Mouse (Mus musculus) forebrain, embryonic 10.5 days (tissue): ENCODE results near the gene Slc6a12. TPM values are rescaled to one million over a fixed set of nuclear protein-coding genes. Genes with fewer than 3 reads are reported as not detected.
"Not testable (repeated sequence)": the region's sequence is repeated elsewhere in the genome, so short reads cannot be mapped to it uniquely, and the experiment has no call there.

Source experiments
- DNase-seq: peaks from one replicate; pipeline ENCODE4 v3.0.0-alpha.2; 2017; ENCODE audit warnings: low spot score; ENCODE audit errors: extremely low spot score
- H3K27ac ChIP-seq: fragments of 300-500 bp; sonication (generic); 2 replicates; pipeline ENCODE4 v1.5.1; 2016; ENCODE audit warnings: mild to moderate bottlenecking
- H3K27me3 ChIP-seq: fragments of 300-500 bp; sonication (generic); 2 replicates; pipeline ENCODE4 v1.6.1; 2016; ENCODE audit warnings: mild to moderate bottlenecking; ENCODE audit not compliant: poor library complexity, severe bottlenecking
- H3K36me3 ChIP-seq: fragments of 300-500 bp; sonication (generic); replicated peaks from 2 replicates; pipeline ENCODE4 v1.6.1; 2016; ENCODE audit warnings: mild to moderate bottlenecking, moderate library complexity
- H3K4me1 ChIP-seq: fragments of 300-500 bp; sonication (generic); 2 replicates; pipeline ENCODE4 v1.6.1; 2016
- H3K4me3 ChIP-seq: fragments of 300-500 bp; sonication (generic); 2 replicates; pipeline ENCODE4 v1.5.1; 2016; ENCODE audit warnings: mild to moderate bottlenecking, moderate library complexity
- H3K9me3 ChIP-seq: fragments of 300-500 bp; sonication (generic); 2 replicates; pipeline ENCODE4 v1.6.1; 2016; ENCODE audit warnings: mild to moderate bottlenecking, moderate library complexity
- WGBS: fragments of 180-500 bp; shearing (Covaris S2); methylation state at CpG from one replicate; pipeline ENCODE4 v1.1.7; 2016; 5-methylcytosine and 5-hydroxymethylcytosine counted together
- polyA plus RNA-seq: library from polyadenylated mRNA; unstranded; fragments of >200 nt; fragmentation: Nextera tagmentation; extraction: Ambion mirVana; gene quantifications from 2 replicates; pipeline ENCODE4 v1.2.1, GENCODE M21; 2016

Slc6a12 gene
- polyA plus RNA-seq, 1 experiment from 2014 or later, result 0.19 TPM

DNA sequence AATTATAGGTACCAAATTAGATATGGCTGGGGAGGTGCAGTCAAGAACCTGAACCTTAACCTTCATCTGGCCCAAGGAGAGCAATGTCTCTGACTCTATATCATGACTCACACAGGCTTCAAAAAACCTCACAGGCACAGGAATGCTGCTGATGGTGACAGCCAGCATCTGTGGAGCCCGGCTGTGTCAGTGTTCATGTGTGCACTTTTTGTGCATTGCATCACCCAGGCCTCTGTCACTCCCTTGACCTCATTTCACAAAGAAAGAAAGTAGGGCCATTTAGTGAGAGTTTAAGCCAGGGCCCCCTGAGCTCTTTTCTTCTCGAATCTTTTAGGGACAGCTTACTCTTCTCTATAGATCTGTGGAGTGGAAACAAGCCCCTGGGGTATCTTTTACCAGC lies 9.4 kb downstream of the Slc6a12 start:
- Histone ChIP-seq H3K27ac (no peak overlapping the region), H3K9me3 (no peaks in the 10 kb centered on the region), H3K4me1 (peaks cover 15% of the 10 kb centered on the region), H3K4me3 (no peak overlapping the region), H3K36me3 (no peaks in the 10 kb centered on the region), H3K27me3 (peaks cover 7% of the 10 kb centered on the region)
- DNase-seq, result no peak
- 30% methylated on average over 2 of the region's 2 CpGs for WGBS

DNA sequence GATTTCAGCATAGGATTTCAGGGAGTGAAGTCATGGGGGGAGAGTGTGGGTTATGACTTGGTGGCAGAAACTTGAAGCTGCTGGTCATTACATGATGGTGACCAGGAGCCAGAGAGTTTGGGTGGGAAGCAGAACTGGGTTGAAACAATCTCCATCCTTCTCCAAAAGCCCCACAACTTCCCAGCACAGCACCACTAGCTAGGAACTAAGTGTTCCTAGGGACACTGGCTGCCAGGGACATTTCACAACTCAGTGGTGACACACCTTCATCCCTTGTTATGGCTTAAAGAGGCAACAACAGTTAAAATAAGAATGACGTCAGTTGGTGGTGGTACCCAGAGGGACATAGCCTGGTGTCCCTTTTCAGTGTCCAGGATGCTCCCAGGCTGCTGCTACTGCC lies 13.2 kb downstream of the Slc6a12 start:
- 92% methylated on average over 1 of the region's 1 CpGs for WGBS
- Histone ChIP-seq H3K27me3 (no peaks in the 10 kb centered on the region; the same call in 1 of the 2 replicates), H3K9me3 (no peaks in the 10 kb centered on the region), H3K4me3 (no peak overlapping the region), H3K27ac (no peak overlapping the region), H3K4me1 (peaks cover 15% of the 10 kb centered on the region), H3K36me3 (no peaks in the 10 kb centered on the region)
- no peak for DNase-seq

DNA sequence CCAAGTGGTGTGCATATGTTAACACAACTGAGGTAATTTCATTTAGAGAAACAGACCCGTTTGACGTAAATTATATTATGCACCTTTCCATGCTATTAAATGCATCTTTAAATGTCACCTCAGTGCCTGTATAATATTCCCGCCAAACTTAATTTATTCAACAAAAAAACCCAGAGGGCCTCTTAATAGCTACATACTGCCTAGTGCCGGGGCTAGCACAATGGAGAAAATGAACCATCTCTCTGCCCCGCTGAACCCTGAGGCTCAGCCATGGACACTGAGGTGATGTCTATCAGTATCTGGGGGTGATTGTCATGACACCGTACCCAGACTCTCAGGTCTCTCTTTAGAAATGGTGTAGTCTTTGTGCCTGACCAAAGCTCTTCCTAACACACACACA lies 14.4 kb downstream of the Slc6a12 start:
- no peaks in the 10 kb centered on the region; the same call in 1 of the 2 replicates for H3K27me3 ChIP-seq
- no peak for DNase-seq
- no peak overlapping the region for H3K27ac ChIP-seq
- peaks cover 7% of the 10 kb centered on the region for H3K4me1 ChIP-seq
- H3K4me3 ChIP-seq, result no peak overlapping the region
- WGBS, result 88% methylated on average over 6 of the region's 6 CpGs
- no peaks in the 10 kb centered on the region for H3K36me3 ChIP-seq
- H3K9me3 ChIP-seq, result no peaks in the 10 kb centered on the region

DNA sequence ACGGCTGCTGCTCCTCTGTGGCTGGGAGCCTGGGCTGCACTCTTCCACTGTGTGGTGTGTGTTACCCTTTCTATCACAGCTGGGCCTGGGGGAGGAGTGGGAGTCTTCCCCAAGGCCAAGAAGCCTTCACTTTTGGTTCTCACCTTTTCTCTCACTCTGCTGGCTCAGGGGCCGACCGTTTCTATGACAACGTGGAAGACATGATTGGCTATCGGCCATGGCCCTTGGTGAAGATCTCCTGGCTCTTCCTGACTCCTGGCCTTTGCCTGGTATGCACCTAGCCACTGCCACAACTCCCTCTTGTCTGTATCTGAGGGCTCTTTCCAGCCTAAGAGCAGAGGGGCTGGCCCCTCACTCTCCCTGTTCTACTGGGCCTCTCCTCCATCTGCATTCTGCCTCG lies 20.2 kb downstream of the Slc6a12 start:
- 91% methylated on average over 6 of the region's 6 CpGs for WGBS
- no peaks in the 10 kb centered on the region for H3K9me3 ChIP-seq
- no peak for DNase-seq

DNA sequence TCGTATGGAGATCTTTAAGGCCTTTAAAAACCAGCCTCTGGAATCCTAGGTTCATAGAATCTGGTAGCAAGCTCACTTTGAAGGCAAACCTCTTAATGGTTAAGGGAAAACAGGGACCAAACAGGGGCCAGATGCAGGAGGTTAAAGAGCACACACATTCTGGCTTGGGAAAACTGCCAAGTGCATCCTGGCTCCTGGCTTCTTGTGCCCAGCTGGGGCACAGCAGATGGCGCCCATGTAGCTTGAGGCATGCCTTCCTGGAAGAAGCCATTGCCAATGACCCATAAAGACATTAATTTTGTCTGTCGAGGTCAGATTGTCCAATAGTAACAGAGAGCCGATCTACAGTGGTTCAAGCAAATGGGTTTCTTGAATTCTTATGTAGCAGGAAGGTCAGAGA lies 21.1 kb downstream of the Slc6a12 start:
- Histone ChIP-seq H3K4me1 (peaks cover 3% of the 10 kb centered on the region; the same call in 1 of the 2 replicates), H3K4me3 (no peak overlapping the region), H3K9me3 (no peaks in the 10 kb centered on the region), H3K27me3 (no peaks in the 10 kb centered on the region), H3K27ac (no peak overlapping the region), H3K36me3 (no peaks in the 10 kb centered on the region)
- 78% methylated on average over 4 of the region's 4 CpGs for WGBS
- DNase-seq, result no peak

More for the DNA sequence above, 20.2 kb downstream of the Slc6a12 start:
- Histone ChIP-seq H3K27me3 (no peaks in the 10 kb centered on the region), H3K27ac (no peak overlapping the region), H3K4me1 (peaks cover 3% of the 10 kb centered on the region; the same call in 1 of the 2 replicates), H3K4me3 (no peak overlapping the region), H3K36me3 (no peaks in the 10 kb centered on the region)

DNA sequence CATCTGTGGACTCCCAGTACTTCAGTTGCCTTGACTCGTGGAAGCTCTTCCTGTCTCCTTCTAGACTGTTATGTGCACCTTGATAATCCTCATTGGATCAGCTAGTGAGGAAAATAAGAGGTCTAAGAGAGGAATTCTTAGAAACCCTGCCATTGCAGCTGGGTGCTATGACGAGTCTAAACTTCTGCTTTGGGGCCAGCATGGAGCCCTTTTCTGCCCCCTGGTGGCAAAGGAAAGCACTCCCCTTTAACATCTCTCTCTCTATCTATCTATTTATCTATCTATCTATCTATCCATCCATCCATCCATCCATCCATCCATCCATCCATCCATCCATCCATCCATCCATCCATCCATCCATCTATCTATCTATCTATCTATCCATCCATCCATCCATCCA lies 23.7 kb downstream of the Slc6a12 start:
- H3K4me1 ChIP-seq, H3K9me3 ChIP-seq, H3K27me3 ChIP-seq, DNase-seq, H3K27ac ChIP-seq, H3K36me3 ChIP-seq, H3K4me3 ChIP-seq: not testable (repeated sequence)
- 16% methylated on average over 2 of the region's 2 CpGs for WGBS

DNA sequence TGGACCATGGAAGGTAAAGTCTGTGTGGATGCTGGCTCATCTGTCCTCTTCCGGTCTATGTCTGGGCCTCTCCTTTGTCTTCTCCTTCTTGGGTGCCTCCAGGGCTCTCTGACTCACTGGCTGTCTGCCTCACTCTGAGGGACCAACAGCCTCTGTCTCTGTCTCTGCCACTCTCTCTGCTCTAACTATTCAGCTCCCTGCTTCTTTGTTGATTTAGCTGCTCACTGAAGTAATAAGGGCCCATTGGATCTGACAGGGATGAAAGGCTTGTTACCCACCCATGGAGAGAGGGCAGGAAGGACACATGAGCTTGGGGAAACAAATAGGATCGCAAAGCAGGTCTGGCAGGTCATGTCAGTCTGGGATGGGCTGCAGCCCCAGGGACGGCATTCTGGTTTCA lies 24.2 kb downstream of the Slc6a12 start:
- DNase-seq, result no peak
- no peak overlapping the region for H3K4me3 ChIP-seq
- 73% methylated on average over 3 of the region's 3 CpGs for WGBS

DNA sequence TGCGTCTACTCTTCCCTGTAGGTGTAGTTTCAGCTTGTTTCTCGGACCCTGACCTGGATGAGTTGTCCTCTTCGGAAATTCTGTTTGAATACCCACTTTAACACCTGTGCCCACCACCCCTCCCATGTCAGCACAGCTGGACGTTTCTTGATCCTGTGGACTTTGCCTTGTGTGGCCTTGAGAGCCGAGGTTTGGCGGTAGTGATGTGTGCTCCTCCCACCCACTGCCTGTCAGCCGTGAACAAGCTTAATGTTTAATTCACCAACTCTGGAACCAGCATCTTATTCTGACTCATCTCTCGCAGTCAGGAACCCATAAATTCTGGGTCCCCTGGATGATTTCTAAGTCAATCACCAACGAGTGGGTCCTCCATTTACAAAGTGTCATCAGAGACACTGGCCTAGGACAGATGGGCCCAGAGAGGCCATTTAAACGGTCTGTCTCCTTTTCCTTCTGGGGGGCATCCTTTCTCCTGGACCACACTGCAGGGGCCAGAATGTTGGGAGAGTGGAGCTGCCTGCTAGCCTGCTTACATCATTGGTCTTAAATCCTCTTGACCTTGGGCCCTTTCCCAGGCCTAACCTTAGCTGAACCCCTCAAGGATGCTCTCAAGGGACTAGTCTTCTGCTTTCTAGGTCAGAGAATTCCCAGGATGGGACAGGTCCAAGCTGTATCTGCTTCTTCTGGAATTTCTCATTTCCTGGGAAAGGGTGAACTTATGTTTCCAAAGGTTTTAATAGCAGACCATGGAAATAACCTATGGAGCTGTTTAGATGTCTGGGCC lies 28.5 kb downstream of the Slc6a12 start:
- DNase-seq, result no peak
- Histone ChIP-seq H3K4me1 (no peaks in the 10 kb centered on the region), H3K4me3 (no peak overlapping the region), H3K27me3 (no peaks in the 10 kb centered on the region), H3K36me3 (no peaks in the 10 kb centered on the region), H3K27ac (no peak overlapping the region), H3K9me3 (no peaks in the 10 kb centered on the region)
- WGBS, result 85% methylated on average over 10 of the region's 10 CpGs

More for the DNA sequence above, 24.2 kb downstream of the Slc6a12 start:
- Histone ChIP-seq H3K27ac (no peak overlapping the region), H3K36me3 (no peaks in the 10 kb centered on the region), H3K9me3 (no peaks in the 10 kb centered on the region), H3K27me3 (no peaks in the 10 kb centered on the region), H3K4me1 (peaks cover 3% of the 10 kb centered on the region; the same call in 1 of the 2 replicates)

DNA sequence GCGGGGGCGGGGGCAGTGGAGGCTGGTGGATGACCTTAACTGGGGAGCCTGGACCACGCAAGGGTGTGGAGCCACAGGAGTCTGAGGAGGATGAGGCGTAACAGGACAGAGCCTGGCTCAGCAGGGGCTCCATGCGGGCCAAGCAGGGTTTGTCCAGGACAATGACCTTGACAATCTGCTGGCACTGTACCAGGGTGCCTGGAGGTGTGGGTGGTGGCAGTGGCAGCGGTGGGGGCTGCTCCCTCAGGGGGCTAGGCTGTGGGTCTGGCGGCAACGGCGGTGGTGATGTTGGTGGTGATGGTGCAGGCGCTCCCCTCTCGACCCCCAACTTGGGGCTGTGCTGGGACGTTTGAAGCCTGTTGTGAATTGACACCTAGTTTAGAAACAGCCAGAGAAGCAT lies 33.3 kb downstream of the Slc6a12 start:
- Histone ChIP-seq H3K27ac (no peak overlapping the region), H3K9me3 (no peaks in the 10 kb centered on the region), H3K27me3 (peaks cover 3% of the 10 kb centered on the region; the same call in 1 of the 2 replicates), H3K4me3 (no peak overlapping the region), H3K36me3 (no peaks in the 10 kb centered on the region), H3K4me1 (no peaks in the 10 kb centered on the region)
- 88% methylated on average over 12 of the region's 12 CpGs for WGBS
- no peak for DNase-seq

DNA sequence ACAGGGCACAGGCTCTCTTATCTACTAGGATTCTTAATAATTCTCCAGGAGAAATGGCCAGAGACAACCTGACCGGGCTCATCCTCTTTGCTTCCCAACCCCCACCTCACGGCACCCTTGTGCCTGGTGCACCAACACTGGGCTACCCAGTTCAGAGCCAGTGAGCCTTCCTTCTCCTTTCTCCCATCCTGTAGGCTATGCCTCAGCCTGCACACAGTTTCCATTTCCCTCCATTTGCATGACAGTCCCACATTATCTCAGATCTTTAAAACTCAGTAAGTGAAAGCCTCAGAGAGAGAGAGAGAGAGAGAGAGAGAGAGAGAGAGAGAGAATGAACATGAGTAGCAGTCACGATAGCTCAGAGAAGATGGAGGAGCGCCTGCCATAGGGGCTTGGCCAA lies 35.4 kb downstream of the Slc6a12 start:
- H3K36me3 ChIP-seq, result no peaks in the 10 kb centered on the region
- H3K4me1 ChIP-seq, result no peaks in the 10 kb centered on the region; the same call in 1 of the 2 replicates
- H3K27ac ChIP-seq, result no peak overlapping the region
- no peak for DNase-seq
- WGBS, result 71% methylated on average over 4 of the region's 4 CpGs
- H3K4me3 ChIP-seq, result no peak overlapping the region
- peaks cover 3% of the 10 kb centered on the region; the same call in 1 of the 2 replicates for H3K27me3 ChIP-seq
- H3K9me3 ChIP-seq, result no peaks in the 10 kb centered on the region

DNA sequence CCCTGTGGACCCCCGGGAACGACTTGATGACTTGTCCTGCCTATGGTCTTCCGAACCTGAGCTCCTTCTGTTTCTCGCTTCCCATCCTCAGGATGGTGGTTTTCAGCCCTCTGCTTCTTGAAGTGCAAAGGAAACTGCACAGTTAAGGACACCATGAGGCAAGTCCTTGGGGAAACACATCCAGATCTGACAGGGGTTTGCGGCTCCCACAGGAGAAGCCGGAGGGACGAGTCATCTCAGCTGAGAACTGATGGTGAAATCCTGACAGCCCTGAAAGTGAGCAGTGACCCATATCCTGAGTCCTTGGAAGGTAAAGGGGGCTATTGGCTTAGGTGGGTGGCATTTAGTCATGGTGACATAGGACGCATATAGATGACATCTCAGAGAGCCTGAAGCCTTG lies 37.7 kb downstream of the Slc6a12 start:
- H3K4me3 ChIP-seq, result no peak overlapping the region
- H3K4me1 ChIP-seq, result peaks cover 12% of the 10 kb centered on the region
- DNase-seq, result no peak
- peaks cover 9% of the 10 kb centered on the region; the same call in 1 of the 2 replicates for H3K27me3 ChIP-seq
- WGBS, result 86% methylated on average over 8 of the region's 8 CpGs
- H3K9me3 ChIP-seq, result no peaks in the 10 kb centered on the region
- no peaks in the 10 kb centered on the region for H3K36me3 ChIP-seq
- no peak overlapping the region for H3K27ac ChIP-seq

DNA sequence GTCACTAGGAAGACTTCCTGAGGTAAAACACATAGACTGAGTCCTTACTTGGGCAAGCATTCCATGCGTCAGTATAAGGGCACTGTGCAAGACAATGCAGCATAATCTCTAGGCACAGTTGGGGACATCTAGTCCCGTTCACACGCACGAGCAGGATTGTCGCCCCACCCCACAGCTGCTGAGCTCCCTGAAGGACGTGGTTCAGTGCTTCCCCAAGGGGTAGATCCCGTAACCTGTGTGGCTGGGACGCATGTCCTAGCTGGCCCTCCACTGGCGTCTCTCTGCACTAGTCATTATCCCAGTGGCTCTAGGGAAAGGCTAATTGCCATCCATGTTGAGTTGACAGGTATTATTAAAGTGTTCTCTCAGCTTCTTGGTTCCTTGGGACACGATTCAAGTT lies 39.2 kb downstream of the Slc6a12 start:
- Histone ChIP-seq H3K4me3 (no peak overlapping the region), H3K27me3 (peaks cover 15% of the 10 kb centered on the region; the same call in 1 of the 2 replicates), H3K9me3 (no peaks in the 10 kb centered on the region), H3K4me1 (peaks cover 25% of the 10 kb centered on the region), H3K36me3 (no peaks in the 10 kb centered on the region), H3K27ac (no peak overlapping the region)
- DNase-seq, result no peak
- 50% methylated on average over 10 of the region's 10 CpGs for WGBS

DNA sequence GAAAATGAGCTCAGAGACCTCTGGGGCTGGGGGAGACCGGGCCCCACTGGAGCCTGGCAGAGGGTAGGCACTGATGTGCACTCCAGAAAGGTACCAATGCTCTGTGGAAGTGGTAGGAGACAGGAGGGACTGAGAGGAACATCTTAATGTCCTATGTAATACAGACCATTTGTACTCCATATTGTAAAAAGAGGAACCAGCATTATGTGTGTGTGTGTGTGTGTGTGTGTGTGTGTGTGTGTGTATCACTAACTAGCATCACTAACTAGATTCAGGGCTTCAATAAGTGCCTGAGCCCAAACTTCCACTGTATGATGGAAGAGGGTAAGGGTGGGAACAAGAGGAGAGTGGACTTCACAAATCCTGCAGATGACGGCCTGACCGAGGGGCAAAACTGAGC lies 42.5 kb downstream of the Slc6a12 start:
- Histone ChIP-seq H3K27me3 (peaks cover 11% of the 10 kb centered on the region; the same call in 1 of the 2 replicates), H3K27ac (no peak overlapping the region; the same call in 1 of the 2 replicates), H3K9me3 (no peaks in the 10 kb centered on the region), H3K4me3 (no peak overlapping the region), H3K4me1 (peaks cover 26% of the 10 kb centered on the region), H3K36me3 (no peaks in the 10 kb centered on the region)
- WGBS, result 76% methylated on average over 3 of the region's 3 CpGs
- no peak for DNase-seq
